Mouse (Mus musculus): Measurements from ENCODE around the gene Cox19. TPM values are rescaled to one million over a fixed set of nuclear protein-coding genes. Genes with fewer than 3 reads are reported as not detected.

Cox19 gene
- total RNA-seq, 1 experiment from 2014 or later: 14.4 TPM

Other genes starting within 250 kb of the Cox19 start
- gene Prkar1b, start 201.4 kb downstream of the Cox19 start, total RNA-seq (2017): not detected in 2 replicates
- gene Dnaaf5, start 201.2 kb downstream of the Cox19 start, total RNA-seq (2017): 7.2 and 10.3 TPM in 2 replicates
- 63.8 and 72.3 TPM in 2 replicates for gene Sun1, start 150.8 kb downstream of the Cox19 start, total RNA-seq (2017)
- 16.6 and 17.3 TPM in 2 replicates for gene Get4, start 99.1 kb downstream of the Cox19 start, total RNA-seq (2017)
- 20.8 and 21.1 TPM in 2 replicates for gene Adap1, start 25.8 kb downstream of the Cox19 start, total RNA-seq (2017)
- not detected in 2 replicates for gene Cyp2w1, start 1.2 kb upstream of the Cox19 start, total RNA-seq (2017)
- 44.6 and 45.5 TPM in 2 replicates for gene Gpr146, start 26.3 kb upstream of the Cox19 start, total RNA-seq (2017)
- 40.3 and 41.1 TPM in 2 replicates for gene C130050O18Rik, start 53.9 kb upstream of the Cox19 start, total RNA-seq (2017)
- gene Gper1, start 71.7 kb upstream of the Cox19 start, total RNA-seq (2017): 0.12 and 0.98 TPM in 2 replicates
- gene 3110082I17Rik, start 109.1 kb upstream of the Cox19 start, total RNA-seq (2017): 15.0 and 16.7 TPM in 2 replicates
- 11.4 and 11.9 TPM in 2 replicates for gene Zfand2a, start 133.1 kb upstream of the Cox19 start, total RNA-seq (2017)
- not detected in 2 replicates for gene Uncx, start 192.1 kb upstream of the Cox19 start, total RNA-seq (2017)

Measured in neutrophil, adult 5-6 weeks (primary cell).